Mouse (Mus musculus): ENCODE results near the gene Pitpnm3.

DNA sequence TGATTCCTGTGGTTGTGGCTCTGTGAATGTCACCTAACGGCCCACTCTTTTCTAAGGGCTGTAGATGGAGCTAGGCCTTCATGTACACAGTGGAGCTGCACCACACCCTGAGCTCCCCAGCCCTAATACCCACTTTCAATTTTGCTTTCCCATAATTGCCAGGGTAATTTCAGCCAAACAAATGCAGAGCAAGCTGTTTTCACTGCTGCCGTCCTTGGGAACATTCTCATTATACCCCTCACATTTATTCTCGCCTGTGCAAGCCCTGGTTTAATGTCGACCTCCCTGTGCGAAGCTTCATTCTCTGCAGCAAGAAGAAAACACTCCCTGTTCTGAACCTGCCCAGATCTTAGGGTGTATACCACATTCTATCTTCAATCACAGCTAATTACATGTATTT, 40.4 kb upstream of the Pitpnm3 start:
- TF ChIP-seq POLR2A (IDR thresholded peaks at IDR 0.05; ENCODE audit: extremely low read depth, insufficient read depth, low read length) (no peak), CTCF (IDR thresholded peaks at IDR 0.05; ENCODE audit: low read depth, low read length) (no peak)
